Mouse (Mus musculus) kidney, postnatal 0 days (tissue): ENCODE data around the gene Gse1. TPM values are rescaled to one million over a fixed set of nuclear protein-coding genes. Genes with fewer than 3 reads are reported as not detected.
A peak's percentile ranks its signal among the peaks of the same experiment; 100 is the strongest.

Experiments
- ATAC-seq: fragments of 200-750 bp; cut with Nextera tagmentation; replicated peaks from 2 replicates; pipeline ENCODE4 v1.8.0; 2017; ENCODE audit warnings: low read depth, moderate number of reproducible peaks, moderate TSS enrichment, moderate library complexity; ENCODE audit not compliant: low FRiP score
- DNase-seq: peaks from one replicate; pipeline ENCODE4 v3.0.0-alpha.2; 2016; ENCODE audit warnings: low spot score
- H3K27ac ChIP-seq: fragments of 300-500 bp; sonication (generic); 2 replicates; pipeline ENCODE4 v1.5.1; 2014; ENCODE audit warnings: mild to moderate bottlenecking
- H3K27me3 ChIP-seq: fragments of 300-500 bp; sonication (generic); 2 replicates; pipeline ENCODE4 v1.6.1; 2014; ENCODE audit warnings: low read length, mixed read lengths; ENCODE audit not compliant: insufficient read depth
- H3K36me3 ChIP-seq: fragments of 300-500 bp; sonication (generic); 2 replicates; pipeline ENCODE4 v1.6.1; 2014; ENCODE audit warnings: low read length, mixed read lengths; ENCODE audit not compliant: insufficient read depth
- H3K4me1 ChIP-seq: fragments of 300-500 bp; sonication (generic); replicated peaks from 2 replicates; pipeline ENCODE4 v1.6.1; 2014; ENCODE audit warnings: antibody characterized with exemption, low read length, mixed read lengths; ENCODE audit not compliant: insufficient read depth
- H3K4me2 ChIP-seq: fragments of 300-500 bp; sonication (generic); 2 replicates; pipeline ENCODE4 v1.6.1; 2014; ENCODE audit warnings: mild to moderate bottlenecking, low read length, moderate library complexity, mixed read lengths
- H3K4me3 ChIP-seq: fragments of 300-500 bp; sonication (generic); replicated peaks from 2 replicates; pipeline ENCODE4 v1.5.1; 2014; ENCODE audit warnings: low read depth, low read length
- H3K9ac ChIP-seq: fragments of 300-500 bp; sonication (generic); 2 replicates; pipeline ENCODE4 v1.6.1; 2014; ENCODE audit warnings: low read depth, low read length
- H3K9me3 ChIP-seq: fragments of 300-500 bp; sonication (generic); replicated peaks from 2 replicates; pipeline ENCODE4 v1.6.1; 2016; ENCODE audit warnings: low read length, inconsistent platforms, mixed read lengths
- CTCF ChIP-seq: IDR thresholded peaks from 2 replicates; pipeline ENCODE4 v1.5.1; 2016; ENCODE audit warnings: antibody characterized with exemption, low read depth, mild to moderate bottlenecking, moderate library complexity
- WGBS: fragments of 180-500 bp; shearing (Covaris S2); extraction: QIAGEN DNeasy Blood & Tissue Kit; methylation state at CpG from one replicate; pipeline ENCODE4 v1.1.7; 2014; 5-methylcytosine and 5-hydroxymethylcytosine counted together
- polyA plus RNA-seq: library from polyadenylated mRNA; unstranded; fragments of >200 nt; fragmentation: Nextera tagmentation; extraction: Ambion mirVana; gene quantifications from 2 replicates; pipeline ENCODE4 v1.2.1, GENCODE M21; 2015

Gse1 gene
- polyA plus RNA-seq, 1 experiment from 2014 or later = 8.4 TPM

DNA sequence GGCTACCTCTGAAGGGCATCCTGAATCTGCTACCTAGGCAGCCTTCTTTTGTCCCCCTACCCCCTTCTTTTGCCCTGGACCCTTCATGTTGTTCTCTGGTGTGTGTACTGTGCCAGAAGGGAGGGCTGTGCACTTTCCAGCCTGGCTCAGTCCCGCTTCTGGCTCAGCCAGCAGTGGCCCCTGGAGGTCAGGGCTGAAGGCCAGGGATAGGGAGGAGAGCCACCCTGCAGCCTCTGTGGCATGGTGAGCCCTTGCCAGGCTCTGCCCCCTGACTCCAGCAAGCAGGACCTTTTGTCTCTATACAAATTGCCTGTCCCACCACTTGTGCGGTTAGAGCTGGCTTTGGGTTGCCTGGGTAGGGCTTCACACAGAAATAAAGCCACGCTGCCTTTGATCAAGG lies 85.4 kb downstream of the Gse1 start:
- Histone ChIP-seq H3K36me3 (no peaks in the 10 kb centered on the region), H3K9me3 (no peaks in the 10 kb centered on the region), H3K4me1 (no peaks in the 10 kb centered on the region), H3K27me3 (no peaks in the 10 kb centered on the region), H3K9ac (no peak overlapping the region), H3K27ac (no peak overlapping the region), H3K4me2 (no peak overlapping the region), H3K4me3 (no peak overlapping the region)
- no peak for TF ChIP-seq CTCF
- DNase-seq = no peak
- 80% methylated on average over 3 of the region's 3 CpGs for WGBS
- no peak for ATAC-seq

DNA sequence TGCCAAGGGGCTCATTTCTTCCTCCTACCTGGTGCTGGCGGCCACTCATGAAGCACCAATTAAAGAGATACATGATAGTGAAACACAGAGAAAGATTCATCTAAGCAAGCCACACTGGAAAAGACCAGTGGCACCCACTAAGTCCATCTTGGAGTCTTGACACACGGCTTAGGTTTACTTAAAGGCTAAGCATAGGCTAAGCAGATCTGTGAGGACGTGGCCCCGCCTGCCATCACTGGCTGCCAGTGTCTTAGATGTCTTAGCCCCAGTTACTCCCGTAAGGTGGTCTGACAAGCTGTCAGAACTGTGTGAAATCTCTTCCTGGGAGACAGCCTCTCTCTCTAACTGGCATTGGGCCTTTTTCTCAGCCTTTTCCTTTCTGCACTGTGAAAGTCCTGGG lies 86.7 kb downstream of the Gse1 start:
- 89% methylated on average over 5 of the region's 5 CpGs for WGBS

GRCm38 (mm10) chr8:120315644-120316043 lies 87.4 kb downstream of the Gse1 start:
- DNase-seq = no peak
- ATAC-seq = no peak
- no peaks in the 10 kb centered on the region for H3K36me3 ChIP-seq
- H3K4me1 ChIP-seq = no peaks in the 10 kb centered on the region; the same call in 1 of the 2 replicates
- no peaks in the 10 kb centered on the region for H3K9me3 ChIP-seq
- no peak overlapping the region for H3K27ac ChIP-seq
- H3K27me3 ChIP-seq = no peaks in the 10 kb centered on the region
- no peak overlapping the region for H3K4me2 ChIP-seq
- no peak overlapping the region for H3K9ac ChIP-seq
- TF ChIP-seq CTCF = peak; percentile 50; the same call in 1 of the 2 replicates
- no peak overlapping the region for H3K4me3 ChIP-seq
- 86% methylated on average over 4 of the region's 4 CpGs for WGBS

More for the DNA sequence above, 86.7 kb downstream of the Gse1 start:
- Histone ChIP-seq H3K36me3 (no peaks in the 10 kb centered on the region), H3K27ac (no peak overlapping the region), H3K4me2 (no peak overlapping the region), H3K9ac (no peak overlapping the region), H3K4me3 (no peak overlapping the region), H3K27me3 (no peaks in the 10 kb centered on the region), H3K9me3 (no peaks in the 10 kb centered on the region), H3K4me1 (no peaks in the 10 kb centered on the region; the same call in 1 of the 2 replicates)
- no peak for TF ChIP-seq CTCF
- ATAC-seq = no peak
- DNase-seq = no peak

- Histone ChIP-seq H3K27me3 (no peaks in the 10 kb centered on the region), H3K27ac (no peak overlapping the region), H3K36me3 (no peaks in the 10 kb centered on the region), H3K4me3 (no peak overlapping the region), H3K9me3 (no peaks in the 10 kb centered on the region), H3K4me1 (no peaks in the 10 kb centered on the region; the same call in 1 of the 2 replicates), H3K4me2 (no peak overlapping the region), H3K9ac (no peak overlapping the region)
- WGBS = 82% methylated on average over 7 of the region's 7 CpGs
- ATAC-seq = no peak
- no peak for DNase-seq
- no peak for TF ChIP-seq CTCF
Observed at GRCm38 (mm10) chr8:120316707-120317106, 88.5 kb downstream of the Gse1 start.

DNA sequence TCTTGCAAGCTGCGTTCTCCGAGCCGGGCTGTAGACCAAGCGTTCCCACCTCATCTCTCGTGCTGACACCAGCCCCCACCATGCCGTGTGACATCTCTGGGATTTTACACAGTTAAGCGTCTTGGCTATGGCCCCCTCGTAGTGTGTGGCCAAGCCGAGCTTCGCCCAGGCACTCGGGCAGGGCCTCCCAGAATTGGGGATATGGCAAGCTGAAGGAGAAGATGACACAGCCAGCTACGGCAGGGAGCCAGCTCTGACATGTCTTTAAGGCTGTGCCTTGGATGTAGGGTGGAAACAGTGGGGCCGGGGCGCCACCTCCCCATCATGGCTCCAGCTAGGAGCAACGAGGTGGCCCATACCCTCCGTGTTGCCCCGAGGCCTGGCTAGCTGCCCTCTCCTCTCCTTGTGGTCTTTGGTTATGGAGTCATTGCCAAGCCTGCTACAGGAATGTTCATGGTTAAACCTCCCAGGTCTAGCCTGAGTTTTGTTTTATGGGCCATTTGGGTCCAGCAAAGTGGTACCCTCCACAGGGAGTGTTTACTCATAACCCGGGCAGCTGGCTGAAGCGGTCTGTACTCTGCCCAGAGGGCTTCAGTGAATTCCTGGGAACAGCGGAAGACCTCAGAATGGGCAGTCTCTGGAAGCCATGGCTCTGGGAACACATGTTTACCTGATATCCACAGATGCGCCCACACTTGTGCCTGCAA lies 89.0 kb downstream of the Gse1 start:
- Histone ChIP-seq H3K4me3 (no peak overlapping the region), H3K27ac (no peak overlapping the region), H3K36me3 (no peaks in the 10 kb centered on the region), H3K9me3 (no peaks in the 10 kb centered on the region), H3K4me2 (no peak overlapping the region), H3K9ac (no peak overlapping the region), H3K27me3 (no peaks in the 10 kb centered on the region), H3K4me1 (no peaks in the 10 kb centered on the region; the same call in 1 of the 2 replicates)
- ATAC-seq = no peak
- 85% methylated on average over 21 of the region's 21 CpGs for WGBS
- no peak for TF ChIP-seq CTCF
- no peak for DNase-seq

GRCm38 (mm10) chr8:120318476-120318991 lies 90.3 kb downstream of the Gse1 start:
- Histone ChIP-seq H3K4me2 (no peak overlapping the region), H3K27me3 (no peaks in the 10 kb centered on the region), H3K4me3 (no peak overlapping the region), H3K4me1 (peaks cover 12% of the 10 kb centered on the region), H3K27ac (no peak overlapping the region), H3K36me3 (no peaks in the 10 kb centered on the region), H3K9me3 (no peaks in the 10 kb centered on the region), H3K9ac (no peak overlapping the region)
- ATAC-seq (no peak), DNase-seq (no peak)
- WGBS = 53% methylated on average over 12 of the region's 12 CpGs
- TF ChIP-seq CTCF = no peak
